Mouse (Mus musculus) lung, postnatal 0 days (tissue): ENCODE results near the gene Gm28053.
A peak's percentile ranks its signal among the peaks of the same experiment; 100 is the strongest.

Experiments
- CTCF ChIP-seq: IDR thresholded peaks from 2 replicates; pipeline ENCODE4 v1.5.1; 2016; ENCODE audit warnings: antibody characterized with exemption, mild to moderate bottlenecking
- EP300 ChIP-seq: IDR thresholded peaks from 2 replicates; pipeline ENCODE4 v1.6.1; 2016; ENCODE audit warnings: antibody characterized with exemption, mild to moderate bottlenecking, control low read depth

DNA sequence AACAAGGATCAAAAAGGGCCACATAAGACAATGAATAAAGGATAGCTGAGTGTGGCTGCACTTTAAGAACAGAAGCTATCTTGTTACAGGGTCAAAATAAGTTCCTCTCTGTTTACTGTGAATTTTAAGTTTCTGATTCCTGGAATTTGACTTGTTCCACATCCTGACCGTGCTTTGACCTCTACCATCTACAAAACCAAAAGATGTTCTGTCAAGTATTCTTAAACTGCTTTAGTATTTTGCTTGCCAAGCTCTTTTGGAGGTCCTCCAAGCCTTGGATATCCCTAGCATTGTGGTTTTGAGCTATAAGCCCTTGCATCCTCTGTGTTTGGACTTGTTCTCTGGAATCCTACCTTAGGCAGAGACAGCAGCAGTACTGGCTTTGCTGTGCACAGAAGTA lies 66.8 kb downstream of the Gm28053 start:
- TF ChIP-seq CTCF (no peak), EP300 (peak; percentile 88)
